Mouse (Mus musculus) hindbrain, embryonic 15.5 days (tissue): ENCODE measurements around the gene Mvb12a. TPM values are rescaled to one million over a fixed set of nuclear protein-coding genes. Genes with fewer than 3 reads are reported as not detected.

ENCODE experiments used
- ATAC-seq: fragments of 200-750 bp; cut with Nextera tagmentation; 2 replicates; pipeline ENCODE4 v1.8.0; 2017; ENCODE audit warnings: low read depth, moderate number of reproducible peaks, moderate TSS enrichment; ENCODE audit not compliant: low FRiP score
- H3K27ac ChIP-seq: fragments of 300-500 bp; sonication (generic); replicated peaks from 2 replicates; pipeline ENCODE4 v1.5.1; 2015; ENCODE audit warnings: mild to moderate bottlenecking, inconsistent platforms
- H3K27me3 ChIP-seq: fragments of 300-500 bp; sonication (generic); 2 replicates; pipeline ENCODE4 v1.6.1; 2015; ENCODE audit warnings: control low read depth, inconsistent platforms
- H3K36me3 ChIP-seq: fragments of 300-500 bp; sonication (generic); 2 replicates; pipeline ENCODE4 v1.6.1; 2015; ENCODE audit warnings: control low read depth, inconsistent platforms
- H3K4me1 ChIP-seq: fragments of 300-500 bp; sonication (generic); replicated peaks from 2 replicates; pipeline ENCODE4 v1.6.1; 2015; ENCODE audit warnings: control low read depth, inconsistent platforms
- H3K4me2 ChIP-seq: fragments of 300-500 bp; sonication (generic); 2 replicates; pipeline ENCODE4 v1.6.1; 2015; ENCODE audit warnings: moderate library complexity, mild to moderate bottlenecking, inconsistent platforms
- H3K4me3 ChIP-seq: fragments of 300-500 bp; sonication (generic); 2 replicates; pipeline ENCODE4 v1.5.1; 2015; ENCODE audit warnings: mild to moderate bottlenecking, inconsistent platforms
- H3K9ac ChIP-seq: fragments of 300-500 bp; sonication (generic); 2 replicates; pipeline ENCODE4 v1.6.1; 2015; ENCODE audit warnings: inconsistent platforms
- H3K9me3 ChIP-seq: fragments of 300-500 bp; sonication (generic); 2 replicates; pipeline ENCODE4 v1.6.1; 2016; ENCODE audit warnings: control low read depth, inconsistent platforms
- WGBS: fragments of 180-500 bp; shearing (Covaris S2); methylation state at CpG from one replicate; pipeline ENCODE4 v1.1.7; 2015; 5-methylcytosine and 5-hydroxymethylcytosine counted together
- polyA plus RNA-seq: library from polyadenylated mRNA; unstranded; fragments of >200 nt; fragmentation: Nextera tagmentation; extraction: Ambion mirVana; gene quantifications from 2 replicates; pipeline ENCODE4 v1.2.1, GENCODE M21; 2015

Gene Mvb12a
- polyA plus RNA-seq, 1 experiment from 2014 or later, result 60.3 TPM

DNA sequence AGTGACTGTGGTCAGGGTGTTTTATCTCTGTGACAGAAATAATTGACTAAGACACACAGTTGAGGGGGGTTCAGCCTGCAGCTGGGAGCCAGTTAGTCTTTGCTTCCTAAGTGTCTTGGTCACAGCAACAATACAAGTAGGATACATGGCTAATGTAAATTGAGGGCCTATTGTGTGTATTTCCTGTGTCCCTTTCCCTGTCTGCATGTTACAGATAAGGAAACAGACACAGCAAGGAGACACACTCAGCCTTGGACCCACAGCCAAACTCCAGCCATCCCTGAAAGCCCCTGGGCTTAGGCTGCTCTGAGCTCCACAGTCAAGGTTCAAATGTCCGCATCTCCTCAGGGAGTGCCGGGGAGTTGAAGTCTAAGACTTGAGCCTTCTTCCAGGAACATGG is 11.9 kb downstream of the Mvb12a start:
- Histone ChIP-seq H3K4me3 (no peak overlapping the region), H3K4me1 (peaks cover 11% of the 10 kb centered on the region), H3K27me3 (peaks cover 42% of the 10 kb centered on the region), H3K27ac (no peak overlapping the region), H3K36me3 (no peaks in the 10 kb centered on the region), H3K9ac (no peak overlapping the region), H3K4me2 (no peak overlapping the region), H3K9me3 (no peaks in the 10 kb centered on the region)
- 81% methylated on average over 2 of the region's 2 CpGs for WGBS
- ATAC-seq, result no peak

DNA sequence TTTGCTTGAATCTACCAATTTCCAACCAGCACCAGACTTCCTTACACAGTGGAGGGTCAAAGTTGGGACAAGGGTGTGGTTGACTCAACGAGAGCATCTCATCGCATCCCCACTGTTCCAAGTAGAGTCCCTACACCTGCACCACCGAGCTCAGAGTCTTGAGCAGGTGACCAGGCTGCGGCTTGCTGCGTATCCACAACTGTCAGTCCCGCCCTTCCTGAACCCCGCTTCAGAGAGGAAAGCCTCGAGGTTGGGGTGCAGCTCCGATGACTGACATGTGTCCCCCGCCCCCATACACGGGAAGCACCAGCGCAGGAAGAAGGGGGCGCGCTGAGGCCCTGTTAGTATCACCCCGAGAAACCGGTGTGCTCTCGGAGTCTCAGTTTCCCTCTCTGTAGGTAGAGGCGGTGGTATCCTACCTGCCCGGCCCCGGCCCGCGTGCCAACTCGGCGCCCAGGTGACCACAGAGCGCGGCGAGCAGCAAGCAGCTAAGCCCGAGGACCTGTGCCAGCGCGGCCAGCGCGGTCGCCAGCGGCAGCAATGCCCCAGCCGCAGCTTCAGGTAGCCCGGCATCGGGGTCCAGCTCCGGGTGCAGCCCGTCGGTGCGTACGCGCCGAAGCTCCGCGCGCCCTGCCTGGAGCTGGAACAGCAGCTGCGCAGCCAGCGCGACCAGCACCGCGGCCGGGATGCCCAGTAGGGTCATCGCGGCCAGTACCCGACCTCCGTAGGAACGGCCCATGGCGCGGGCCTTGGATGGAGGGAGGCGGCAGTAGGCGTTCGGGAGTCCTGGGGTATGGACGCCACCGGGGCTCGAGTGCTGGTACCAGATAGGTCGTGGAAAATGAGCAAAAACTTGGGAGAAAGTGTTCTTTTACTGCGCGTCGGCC is 15.6 kb downstream of the Mvb12a start, which contains the start of gene Tmem221:
TSS of gene Tmem221 (minus strand) at position 801 of the 887 bp plus-strand sequence.
- ATAC-seq, result no peak
- H3K27ac ChIP-seq, result no peak within 1 kb of the TSS
- H3K9ac ChIP-seq, result no peak within 1 kb of the TSS
- peaks cover 20% of the 10 kb centered on the region for H3K4me1 ChIP-seq
- WGBS, result 4% methylated on average over 70 of the region's 70 CpGs
- H3K4me3 ChIP-seq, result peak within 1 kb of the TSS; percentile 25
- H3K9me3 ChIP-seq, result no peaks in the 10 kb centered on the region
- H3K36me3 ChIP-seq, result no peaks in the 10 kb centered on the region
- peak within 1 kb of the TSS; percentile 46 for H3K4me2 ChIP-seq
- peaks cover 79% of the 10 kb centered on the region for H3K27me3 ChIP-seq

DNA sequence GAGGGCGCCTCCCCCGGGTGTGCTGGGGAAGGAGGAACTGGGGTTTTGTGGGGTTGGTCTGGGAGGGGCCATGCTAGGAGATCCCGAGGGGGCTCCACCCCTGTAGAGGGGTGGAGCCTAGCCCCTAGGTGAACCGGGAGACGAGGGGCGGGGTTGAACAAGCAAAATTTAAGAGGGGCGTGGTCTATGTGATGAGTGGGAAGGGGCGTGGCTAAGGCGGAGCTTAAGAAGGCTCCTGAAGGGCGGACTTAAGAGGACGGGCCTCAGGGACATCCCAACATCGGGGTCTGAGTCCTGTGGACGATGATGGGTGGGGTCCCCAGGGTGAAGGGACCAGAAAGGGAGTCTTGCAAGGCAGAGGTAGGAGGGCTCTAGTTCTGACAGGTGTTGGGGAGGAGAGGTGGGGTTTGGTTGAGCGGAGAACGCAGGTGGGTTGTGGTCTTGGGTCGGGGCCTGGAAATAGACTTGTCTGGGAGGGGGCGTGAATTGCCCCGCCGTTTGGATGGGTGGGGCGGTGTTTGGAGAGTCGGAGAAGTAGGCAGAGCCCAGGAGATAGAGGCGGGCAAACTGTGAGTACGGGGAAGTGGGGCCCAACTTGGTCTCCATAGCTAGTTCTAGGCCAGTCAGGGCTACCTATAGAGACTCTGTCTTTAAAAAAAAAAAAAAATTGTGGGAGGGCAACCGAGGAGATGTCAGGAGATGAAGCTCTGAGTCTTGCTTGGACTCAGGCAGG is 16.4 kb downstream of the Mvb12a start:
- H3K4me3 ChIP-seq, result peak overlapping the region; percentile 25
- peaks cover 84% of the 10 kb centered on the region for H3K27me3 ChIP-seq
- no peak for ATAC-seq
- H3K4me2 ChIP-seq, result peak overlapping the region; percentile 46
- no peaks in the 10 kb centered on the region for H3K36me3 ChIP-seq
- H3K9ac ChIP-seq, result no peak overlapping the region
- 4% methylated on average over 24 of the region's 24 CpGs for WGBS
- peaks cover 20% of the 10 kb centered on the region for H3K4me1 ChIP-seq
- no peak overlapping the region for H3K27ac ChIP-seq
- no peaks in the 10 kb centered on the region; the same call in 1 of the 2 replicates for H3K9me3 ChIP-seq

DNA sequence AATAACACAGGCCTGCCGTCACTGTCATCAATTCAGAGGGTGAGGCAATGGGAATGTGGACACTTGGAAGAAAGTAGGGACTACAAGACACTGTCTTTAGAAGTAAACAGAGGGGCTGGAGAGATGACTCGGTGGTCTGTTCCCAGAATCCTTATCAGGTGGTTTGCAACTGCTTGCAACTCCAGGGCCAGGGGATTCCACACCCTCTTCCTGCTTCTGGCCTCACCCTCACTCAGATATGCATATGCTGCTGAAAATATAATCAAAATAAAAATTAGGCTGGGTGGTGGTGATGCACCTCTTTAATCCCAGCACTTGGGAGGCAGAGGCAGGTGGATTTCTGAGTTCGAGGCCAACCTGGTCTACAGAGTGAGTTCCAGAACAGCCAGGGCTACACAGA is 17.3 kb downstream of the Mvb12a start:
- Histone ChIP-seq H3K9me3 (no peaks in the 10 kb centered on the region; the same call in 1 of the 2 replicates), H3K36me3 (no peaks in the 10 kb centered on the region), H3K4me1 (peaks cover 20% of the 10 kb centered on the region), H3K27ac (no peak overlapping the region), H3K4me3 (no peak overlapping the region), H3K27me3 (peaks cover 81% of the 10 kb centered on the region), H3K4me2 (no peak overlapping the region), H3K9ac (no peak overlapping the region)
- 84% methylated on average over 3 of the region's 3 CpGs for WGBS
- ATAC-seq, result no peak

DNA sequence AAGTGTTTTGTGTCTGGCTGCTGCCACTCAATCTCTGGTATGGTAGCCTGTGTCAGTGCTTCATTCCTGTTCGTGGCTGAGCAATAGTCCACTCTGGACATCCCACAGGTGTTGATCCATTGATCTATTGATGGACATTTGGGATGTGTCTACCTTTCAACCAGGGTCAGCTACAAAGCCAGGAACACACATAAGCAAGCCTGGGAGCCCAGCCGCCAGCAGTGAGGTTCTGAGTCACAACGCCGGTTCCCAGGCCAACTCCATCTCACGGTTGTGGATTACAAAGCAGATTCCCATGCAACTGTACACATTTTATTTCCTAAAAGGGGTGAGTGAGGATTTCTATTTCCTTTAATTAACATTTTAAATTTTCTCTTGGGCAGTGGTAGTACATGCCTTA is 18.0 kb downstream of the Mvb12a start:
- 84% methylated on average over 5 of the region's 5 CpGs for WGBS
- Histone ChIP-seq H3K4me1 (peaks cover 20% of the 10 kb centered on the region), H3K9ac (no peak overlapping the region), H3K27me3 (peaks cover 80% of the 10 kb centered on the region), H3K27ac (no peak overlapping the region), H3K4me2 (no peak overlapping the region), H3K4me3 (no peak overlapping the region), H3K9me3 (no peaks in the 10 kb centered on the region; the same call in 1 of the 2 replicates), H3K36me3 (no peaks in the 10 kb centered on the region)
- no peak for ATAC-seq

DNA sequence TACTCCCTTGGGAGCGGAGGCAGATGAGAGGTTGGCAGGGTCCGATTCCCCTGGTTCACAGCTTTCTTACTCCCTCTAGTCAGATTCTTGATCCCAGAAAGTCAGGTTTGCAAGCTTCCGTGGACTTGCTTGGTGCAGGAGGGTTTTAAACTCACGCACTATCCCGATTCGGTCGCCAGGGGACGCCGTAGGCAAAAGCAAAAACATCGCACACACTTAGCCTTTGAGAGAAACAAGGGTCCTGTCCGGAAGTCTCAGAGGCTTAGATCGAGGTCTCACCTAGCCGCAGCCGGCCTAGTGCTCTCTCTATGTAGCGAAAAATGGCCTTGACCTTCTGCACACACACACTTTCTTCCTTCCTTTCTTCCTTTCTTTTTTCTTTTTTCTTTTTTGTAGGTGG is 18.7 kb downstream of the Mvb12a start:
- WGBS, result 4% methylated on average over 15 of the region's 15 CpGs
- H3K27me3 ChIP-seq, result peaks cover 74% of the 10 kb centered on the region
- H3K4me3 ChIP-seq, result no peak overlapping the region
- no peak for ATAC-seq
- peaks cover 20% of the 10 kb centered on the region for H3K4me1 ChIP-seq
- no peak overlapping the region for H3K27ac ChIP-seq
- H3K9ac ChIP-seq, result no peak overlapping the region
- H3K36me3 ChIP-seq, result no peaks in the 10 kb centered on the region
- H3K4me2 ChIP-seq, result no peak overlapping the region
- no peaks in the 10 kb centered on the region; the same call in 1 of the 2 replicates for H3K9me3 ChIP-seq

DNA sequence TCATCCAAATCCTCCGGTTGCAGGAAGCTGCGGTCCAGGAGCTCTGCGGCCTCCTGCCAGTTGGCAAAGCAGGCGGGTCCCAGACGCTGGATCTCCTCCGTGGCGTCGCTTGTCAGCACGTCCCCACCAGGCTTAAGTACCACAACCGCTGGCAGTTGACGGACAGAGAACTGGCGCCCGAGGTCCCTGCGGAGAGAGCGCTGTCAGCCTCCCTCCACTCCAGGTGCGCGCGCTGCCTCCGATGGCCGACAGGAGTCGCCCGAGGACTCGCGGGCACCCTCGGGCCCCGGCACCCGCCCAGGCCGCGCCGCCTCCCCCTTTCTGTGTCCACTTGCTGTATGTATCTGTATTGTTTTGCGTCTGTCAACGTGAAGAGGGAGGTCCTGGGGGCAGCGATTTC is 20.0 kb downstream of the Mvb12a start:
- Histone ChIP-seq H3K9ac (peak overlapping the region; percentile 40), H3K27me3 (peaks cover 60% of the 10 kb centered on the region), H3K9me3 (no peaks in the 10 kb centered on the region; the same call in 1 of the 2 replicates), H3K4me1 (peaks cover 20% of the 10 kb centered on the region), H3K36me3 (no peaks in the 10 kb centered on the region), H3K4me3 (peak overlapping the region; percentile 30), H3K4me2 (peak overlapping the region; percentile 54), H3K27ac (no peak overlapping the region)
- WGBS, result under 1% methylated on average over 33 of the region's 33 CpGs
- no peak for ATAC-seq

DNA sequence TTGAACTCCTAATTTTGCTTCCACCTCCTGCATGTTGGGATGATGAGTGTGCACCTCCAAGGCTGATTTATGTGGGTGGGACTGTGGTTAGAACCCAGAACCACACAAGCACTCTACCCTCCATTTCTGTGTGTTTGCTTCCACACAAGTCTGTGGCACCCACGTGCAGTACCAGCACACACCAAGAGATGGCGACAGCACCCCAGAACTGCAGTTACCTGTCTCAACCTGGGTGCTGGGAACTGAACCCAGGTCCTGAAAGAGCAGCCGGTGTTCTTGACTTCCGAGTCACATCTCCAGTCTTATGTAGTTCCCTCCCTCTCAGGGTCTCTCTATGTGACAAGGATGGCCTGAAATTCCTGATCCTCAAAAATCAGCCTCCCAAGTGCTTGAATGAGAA is 21.3 kb downstream of the Mvb12a start:
- H3K9me3 ChIP-seq, result no peaks in the 10 kb centered on the region; the same call in 1 of the 2 replicates
- H3K9ac ChIP-seq, result no peak overlapping the region
- ATAC-seq, result no peak
- H3K4me3 ChIP-seq, result no peak overlapping the region
- H3K27me3 ChIP-seq, result peaks cover 48% of the 10 kb centered on the region
- WGBS, result 91% methylated on average over 4 of the region's 4 CpGs
- no peak overlapping the region for H3K4me2 ChIP-seq
- no peaks in the 10 kb centered on the region for H3K36me3 ChIP-seq
- H3K27ac ChIP-seq, result no peak overlapping the region
- H3K4me1 ChIP-seq, result peaks cover 20% of the 10 kb centered on the region

DNA sequence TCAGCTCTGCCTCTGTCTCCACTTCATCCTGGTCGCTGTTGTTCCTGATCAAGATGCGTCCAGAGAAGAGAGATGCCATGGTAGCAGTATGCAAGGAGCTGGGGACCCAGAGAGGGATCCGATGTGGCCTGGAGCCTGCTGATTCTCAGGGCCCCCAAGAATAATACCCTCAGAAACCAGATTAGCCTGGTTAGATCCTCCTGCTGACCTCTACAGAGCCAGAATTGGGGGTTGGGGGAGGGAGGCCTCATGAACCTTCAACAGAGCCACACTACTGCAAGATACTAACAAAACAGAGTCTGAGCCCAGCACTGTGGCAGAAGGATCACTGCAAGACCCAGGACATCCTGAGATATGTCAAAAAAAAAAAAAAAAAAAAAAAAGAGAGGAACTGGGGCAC is 23.8 kb downstream of the Mvb12a start, which contains the start of gene Nxnl1:
TSS of gene Nxnl1 (minus strand) at position 101 of the 400 bp plus-strand sequence.
- no peak for ATAC-seq
- peaks cover 22% of the 10 kb centered on the region for H3K27me3 ChIP-seq
- WGBS, result 69% methylated on average over 3 of the region's 3 CpGs
- H3K9ac ChIP-seq, result no peak within 1 kb of the TSS
- no peak within 1 kb of the TSS for H3K4me3 ChIP-seq
- no peaks in the 10 kb centered on the region; the same call in 1 of the 2 replicates for H3K9me3 ChIP-seq
- peaks cover 30% of the 10 kb centered on the region for H3K4me1 ChIP-seq
- no peak within 1 kb of the TSS for H3K4me2 ChIP-seq
- H3K27ac ChIP-seq, result no peak within 1 kb of the TSS
- no peaks in the 10 kb centered on the region for H3K36me3 ChIP-seq

DNA sequence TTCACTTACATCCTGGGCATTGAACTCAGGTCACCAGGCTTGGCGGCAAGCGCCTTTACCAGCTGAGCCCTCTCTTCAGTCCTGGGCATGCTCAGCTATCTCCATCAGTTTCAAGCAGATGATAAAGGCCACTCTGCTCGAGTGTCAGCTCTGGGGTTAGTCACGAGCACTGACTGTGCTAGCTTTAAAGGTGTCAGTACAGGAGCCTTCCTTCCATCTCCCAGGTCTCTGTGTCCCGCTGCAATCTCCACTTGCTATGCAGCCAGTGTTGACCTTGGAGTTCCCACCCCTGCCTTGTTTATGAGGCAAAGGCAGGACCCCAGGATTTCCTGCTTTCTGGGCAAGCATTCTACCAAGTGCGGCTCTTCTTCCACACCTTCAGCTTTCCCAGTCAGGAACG is 24.9 kb downstream of the Mvb12a start:
- no peaks in the 10 kb centered on the region; the same call in 1 of the 2 replicates for H3K9me3 ChIP-seq
- no peak overlapping the region for H3K27ac ChIP-seq
- no peaks in the 10 kb centered on the region for H3K36me3 ChIP-seq
- no peak overlapping the region for H3K4me2 ChIP-seq
- H3K27me3 ChIP-seq, result peaks cover 12% of the 10 kb centered on the region
- ATAC-seq, result no peak
- no peak overlapping the region for H3K9ac ChIP-seq
- no peak overlapping the region for H3K4me3 ChIP-seq
- WGBS, result 80% methylated on average over 7 of the region's 7 CpGs
- H3K4me1 ChIP-seq, result peaks cover 38% of the 10 kb centered on the region

DNA sequence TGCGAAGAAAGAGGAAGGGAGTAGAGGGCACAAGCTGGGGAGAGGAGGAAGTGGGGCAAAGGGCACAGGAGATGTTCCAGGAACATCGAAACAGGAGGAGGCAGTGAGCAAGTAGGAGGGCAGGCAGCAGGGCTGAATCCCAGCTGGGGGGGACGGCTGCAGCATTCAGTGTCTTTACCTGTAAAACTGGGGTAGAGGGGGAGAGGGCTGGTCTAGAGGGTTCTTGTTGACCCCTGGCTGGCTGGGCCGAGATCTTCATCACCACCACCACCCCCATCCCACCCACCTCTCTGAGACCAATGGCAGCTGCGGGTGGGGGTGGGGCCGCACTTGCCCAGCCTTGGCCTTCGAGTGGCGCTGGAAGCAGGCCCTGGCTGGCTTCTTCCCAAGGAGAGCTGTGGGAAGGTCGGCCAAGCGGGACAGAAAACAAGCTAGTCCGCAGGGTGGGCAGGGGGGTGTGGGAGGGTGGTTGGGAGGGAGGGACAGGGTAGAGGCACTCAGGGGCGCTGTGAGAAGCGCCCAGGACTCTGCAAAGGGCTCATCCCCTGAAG is 25.7 kb downstream of the Mvb12a start, which contains the start of gene Slc27a1:
TSS of gene Slc27a1 (plus strand) at position 496 of the 551 bp plus-strand sequence.
- Histone ChIP-seq H3K4me2 (peak within 1 kb of the TSS; percentile 90), H3K36me3 (no peaks in the 10 kb centered on the region), H3K27me3 (0 out of 2 replicates have a peak, but pooled peaks cover 3% of the 10 kb centered on the region), H3K4me3 (peak within 1 kb of the TSS; percentile 75), H3K4me1 (peaks cover 40% of the 10 kb centered on the region), H3K9me3 (no peaks in the 10 kb centered on the region; the same call in 1 of the 2 replicates), H3K27ac (peak within 1 kb of the TSS; percentile 90), H3K9ac (peak within 1 kb of the TSS; percentile 60)
- ATAC-seq, result no peak
- WGBS, result 10% methylated on average over 13 of the region's 13 CpGs
